In the genomic region with DNA sequence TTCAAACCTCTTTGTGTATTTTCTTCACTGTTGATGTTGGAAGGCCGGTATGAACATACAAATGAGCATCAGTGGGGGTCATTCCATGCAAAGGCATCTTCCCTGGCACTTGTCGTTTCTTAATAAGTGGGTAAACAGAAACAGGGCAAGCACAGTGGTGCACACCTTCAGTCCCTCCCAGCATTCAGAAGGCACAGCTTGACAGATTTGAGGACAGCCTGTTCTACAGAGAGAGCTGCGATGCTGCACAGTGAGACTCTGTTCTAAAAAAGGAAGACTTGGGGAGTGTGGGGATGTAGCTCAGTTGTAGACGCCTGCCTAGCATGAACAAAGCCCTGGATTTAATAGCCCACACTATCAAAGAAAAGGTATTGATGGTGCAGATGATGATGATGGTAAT, we compare ENCODE assay signal across 24 mouse cellular contexts.
A peak's percentile ranks its signal among the peaks of the same experiment; 100 is the strongest.
DNase-seq lines count a peak whose midpoint lies in the region; TF ChIP-seq lines count a peak whose summit lies in the region.
"Had no signal": no experiment of that assay in that cellular context is flagged by ENCODE, and none has a peak within 500 bp of the region (broad histone marks: within the 10 kb centered on the region; RNA-seq: fewer than 3 reads in every experiment).

No protein-coding gene starts in this region.

- intact Hi-C loops in left cerebral cortex, adult 2 months (cut with DNase I): no loop called here
- intact Hi-C loops in gastrocnemius, adult 2 months (cut with DNase I): no loop called here

- peak overlapping the region; percentile 28; the same call in 1 of the 2 replicates for H3K27ac ChIP-seq in left cerebral cortex, adult 2 months
- H3K27ac ChIP-seq in gastrocnemius, adult 2 months: no peak overlapping the region
- H3K27ac ChIP-seq: forebrain, embryonic 13.5 days; heart, adult 2 months; hindbrain, embryonic 14.5 days; liver, embryonic 12.5 days; macrophage; midbrain, embryonic 15.5 days; neural tube, embryonic 15.5 days had no signal

- TF ChIP-seq CTCF in left cerebral cortex, adult 2 months (IDR thresholded peaks at IDR 0.05): no peak
- TF ChIP-seq CTCF in gastrocnemius, adult 2 months (IDR thresholded peaks at IDR 0.05): no peak

- no peak overlapping the region for H3K4me3 ChIP-seq in left cerebral cortex, adult 2 months
- H3K4me3 ChIP-seq in gastrocnemius, adult 2 months: no peak overlapping the region
- H3K4me3 ChIP-seq: forebrain, embryonic 13.5 days; heart, adult 2 months; heart, embryonic 12.5 days; liver, embryonic 12.5 days; midbrain, embryonic 15.5 days; neural tube, embryonic 15.5 days had no signal

- peak; percentile 73 for DNase-seq in cerebellum, adult 11-12 months
- DNase-seq in cerebellum, postnatal 10 days: no peak
- no peak for DNase-seq in left cerebral cortex, adult 2 months (ENCODE audit: extremely low spot score in 1 of 2, low spot score in 2 of 2)
- no peak for DNase-seq in left cerebral cortex, adult 8-10 months (ENCODE audit: low spot score in 2 of 2)
- DNase-seq in cerebellum, postnatal 25 days: peak; percentile 54 to 57
- no peak for DNase-seq in lung, postnatal 10 days
- DNase-seq in gastrocnemius, adult 2 months: no peak
- DNase-seq: adrenal gland, postnatal 10 days; heart, adult 2 months; heart, postnatal 4 days; kidney, postnatal 14 days; left cerebral cortex, postnatal 4 days; liver, postnatal 0 days; retina, postnatal 1 day; spleen, adult 18-20 months; thymus, adult 18-20 months; thymus, postnatal 25 days had no signal

Comparison
In these comparisons a context has a peak if more than half of its experiments do, and no peak if none do; other contexts are left out.
1. DNase-seq: peak in cerebellum, adult 11-12 months (single experiment) and cerebellum, postnatal 25 days (2 of 2); none in cerebellum, postnatal 10 days (0 of 2), left cerebral cortex, adult 2 months (0 of 2), left cerebral cortex, adult 8-10 months (0 of 2), lung, postnatal 10 days (single experiment) and gastrocnemius, adult 2 months (single experiment).